In genomic region chr5:50457621-50458020, GRCm38 (mm10) we compare ENCODE assay signal across 8 mouse cellular contexts.
DNase-seq lines count a peak whose midpoint lies in the region.

No protein-coding gene starts in this region.

- DNase-seq in retina, postnatal 1 day = peak; percentile 13
- no peak for DNase-seq in retina, embryonic 14.5 days (ENCODE audit: low spot score)
- peak; percentile 51 to 60 for DNase-seq in frontal cortex, postnatal 10 days (ENCODE audit: low spot score in 2 of 2)
- DNase-seq in layer of hippocampus, postnatal 36 days = peak; percentile 83 to 84
- DNase-seq in right cerebral cortex, postnatal 14 days = peak; percentile 78
- no peak for DNase-seq in embryo, embryonic 10 days (ENCODE audit: low spot score)
- DNase-seq in heart, adult 18-20 months = no peak
- DNase-seq in thymus, postnatal 36 days = no peak

Comparison
In these comparisons a context has a peak if more than half of its experiments do, and no peak if none do; other contexts are left out.
1. DNase-seq: peak in retina, postnatal 1 day (single experiment), frontal cortex, postnatal 10 days (2 of 2), layer of hippocampus, postnatal 36 days (2 of 2) and right cerebral cortex, postnatal 14 days (single experiment); none in retina, embryonic 14.5 days (single experiment), embryo, embryonic 10 days (single experiment), heart, adult 18-20 months (0 of 2) and thymus, postnatal 36 days (0 of 2).